Mouse (Mus musculus): ENCODE results near the gene Tmem30b.

- TF ChIP-seq CTCF (IDR thresholded peaks at IDR 0.05; ENCODE audit: borderline replicate concordance, insufficient read depth, low read depth, low read length) (no peak), POLR2A (IDR thresholded peaks at IDR 0.05; ENCODE audit: borderline replicate concordance, insufficient read depth, low read length) (no peak)
Measured at GRCm38 (mm10) chr12:73574632-73575031, 28.4 kb upstream of the Tmem30b start.

Data from cerebellum, adult 2 months (tissue).